Mouse (Mus musculus) embryonic facial prominence, embryonic 14.5 days (tissue): ENCODE measurements around the gene Zfp827. TPM values are rescaled to one million over a fixed set of nuclear protein-coding genes. Genes with fewer than 3 reads are reported as not detected.

Experiments
- ATAC-seq: fragments of 200-750 bp; cut with Nextera tagmentation; 2 replicates; pipeline ENCODE4 v1.8.0; 2017; ENCODE audit warnings: low read depth, moderate number of reproducible peaks, moderate TSS enrichment
- DNase-seq: peaks from one replicate; pipeline ENCODE4 v3.0.0-alpha.2; 2015; ENCODE audit warnings: low spot score
- H3K27ac ChIP-seq: fragments of 300-500 bp; sonication (generic); replicated peaks from 2 replicates; pipeline ENCODE4 v1.5.1; 2014; ENCODE audit warnings: low read depth, mild to moderate bottlenecking, low read length, moderate library complexity
- H3K27me3 ChIP-seq: fragments of 300-500 bp; sonication (generic); replicated peaks from 2 replicates; pipeline ENCODE4 v1.6.1; 2014; ENCODE audit warnings: low read length; ENCODE audit not compliant: control insufficient read depth, insufficient read depth
- H3K36me3 ChIP-seq: fragments of 300-500 bp; sonication (generic); 2 replicates; pipeline ENCODE4 v1.6.1; 2014; ENCODE audit warnings: low read length, mixed read lengths; ENCODE audit not compliant: control insufficient read depth, insufficient read depth
- H3K4me1 ChIP-seq: fragments of 300-500 bp; sonication (generic); 2 replicates; pipeline ENCODE4 v1.6.1; 2014; ENCODE audit warnings: antibody characterized with exemption, low read length; ENCODE audit not compliant: control insufficient read depth, insufficient read depth
- H3K4me2 ChIP-seq: fragments of 300-500 bp; sonication (generic); 2 replicates; pipeline ENCODE4 v1.6.1; 2014; ENCODE audit warnings: low read depth, mild to moderate bottlenecking, low read length, moderate library complexity, mixed read lengths
- H3K4me3 ChIP-seq: fragments of 300-500 bp; sonication (generic); 2 replicates; pipeline ENCODE4 v1.5.1; 2014; ENCODE audit warnings: low read depth, mild to moderate bottlenecking, low read length
- H3K9ac ChIP-seq: fragments of 300-500 bp; sonication (generic); 2 replicates; pipeline ENCODE4 v1.6.1; 2014; ENCODE audit warnings: low read depth, mild to moderate bottlenecking, low read length, moderate library complexity, mixed read lengths
- H3K9me3 ChIP-seq: fragments of 300-500 bp; sonication (generic); 2 replicates; pipeline ENCODE4 v1.6.1; 2016; ENCODE audit warnings: low read length; ENCODE audit not compliant: control insufficient read depth
- WGBS: fragments of 180-500 bp; shearing (Covaris S2); extraction: QIAGEN DNeasy Blood & Tissue Kit; methylation state at CpG from one replicate; pipeline ENCODE4 v1.1.7; 2014; 5-methylcytosine and 5-hydroxymethylcytosine counted together
- polyA plus RNA-seq: library from polyadenylated mRNA; unstranded; fragments of >200 nt; fragmentation: Nextera tagmentation; extraction: Ambion mirVana; gene quantifications from 2 replicates; pipeline ENCODE4 v1.2.1, GENCODE M21; 2014

The Zfp827 gene
- polyA plus RNA-seq, 1 experiment from 2014 or later: 11.8 TPM

GRCm38 (mm10) chr8:79160302-79160701 is 132.1 kb downstream of the Zfp827 start:
- Histone ChIP-seq H3K27me3 (no peaks in the 10 kb centered on the region), H3K9ac (no peak overlapping the region), H3K27ac (no peak overlapping the region), H3K4me3 (no peak overlapping the region), H3K9me3 (no peaks in the 10 kb centered on the region), H3K4me1 (no peaks in the 10 kb centered on the region; the same call in 1 of the 2 replicates), H3K36me3 (peaks cover 8% of the 10 kb centered on the region; the same call in 1 of the 2 replicates), H3K4me2 (no peak overlapping the region)
- 58% methylated on average over 4 of the region's 4 CpGs for WGBS
- DNase-seq (no peak), ATAC-seq (no peak)

- Histone ChIP-seq H3K4me3 (no peak overlapping the region), H3K4me2 (no peak overlapping the region), H3K36me3 (peaks cover 13% of the 10 kb centered on the region), H3K27ac (no peak overlapping the region), H3K9ac (no peak overlapping the region), H3K4me1 (no peaks in the 10 kb centered on the region; the same call in 1 of the 2 replicates), H3K27me3 (no peaks in the 10 kb centered on the region), H3K9me3 (no peaks in the 10 kb centered on the region)
- no peak for DNase-seq
- 88% methylated on average over 4 of the region's 4 CpGs for WGBS
- no peak for ATAC-seq
These were observed 133.0 kb downstream of the Zfp827 start for GRCm38 (mm10) chr8:79161172-79161778.

DNA sequence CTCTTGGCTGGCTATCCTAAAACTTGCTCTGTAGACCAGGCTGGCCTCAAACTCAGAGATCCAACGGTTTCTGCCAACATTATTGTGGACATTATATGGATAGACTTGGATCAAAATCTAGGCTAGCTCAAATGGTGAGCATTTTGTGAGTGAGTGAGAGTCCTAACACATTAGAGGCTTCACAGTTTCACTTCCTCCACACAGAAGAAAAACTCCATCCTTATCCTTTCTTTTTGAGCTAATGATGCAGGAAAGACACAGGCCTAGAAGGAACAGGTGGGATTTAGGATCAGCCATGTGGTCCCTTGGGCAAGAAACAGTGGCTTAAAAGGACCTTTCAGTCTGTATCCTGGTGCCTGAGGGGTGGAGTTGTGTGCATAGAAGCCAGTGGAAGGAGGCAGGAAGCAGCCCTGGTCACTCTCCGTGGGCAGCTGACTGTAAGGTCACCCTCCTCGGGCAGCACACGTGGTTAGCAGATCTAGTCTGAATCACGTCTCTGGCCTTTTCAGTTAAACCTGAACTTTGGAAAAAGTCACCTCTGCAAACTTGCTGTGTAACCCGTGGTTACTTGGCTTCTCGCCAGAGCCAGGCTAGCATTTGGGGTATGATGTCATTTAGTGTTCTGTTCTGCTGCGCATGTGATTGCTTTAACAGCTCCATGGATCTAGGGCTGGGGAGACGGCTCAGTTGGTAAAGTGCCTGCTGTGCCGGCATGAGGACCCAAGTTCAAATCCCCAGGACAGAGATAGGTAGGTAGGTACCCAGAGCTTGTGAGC is 134.5 kb downstream of the Zfp827 start:
- 38% methylated on average over 10 of the region's 10 CpGs for WGBS
- H3K4me2 ChIP-seq: no peak overlapping the region

GRCm38 (mm10) chr8:79164336-79164735 is 136.1 kb downstream of the Zfp827 start:
- Histone ChIP-seq H3K4me2 (no peak overlapping the region), H3K9ac (no peak overlapping the region), H3K27ac (no peak overlapping the region), H3K4me3 (no peak overlapping the region), H3K27me3 (no peaks in the 10 kb centered on the region), H3K9me3 (no peaks in the 10 kb centered on the region), H3K4me1 (no peaks in the 10 kb centered on the region; the same call in 1 of the 2 replicates), H3K36me3 (peaks cover 7% of the 10 kb centered on the region)
- DNase-seq (no peak), ATAC-seq (no peak)
- WGBS: 19% methylated on average over 1 of the region's 1 CpGs

More for the DNA sequence above, 134.5 kb downstream of the Zfp827 start:
- Histone ChIP-seq H3K9me3 (no peaks in the 10 kb centered on the region), H3K27ac (no peak overlapping the region), H3K27me3 (no peaks in the 10 kb centered on the region), H3K4me1 (no peaks in the 10 kb centered on the region; the same call in 1 of the 2 replicates), H3K36me3 (peaks cover 13% of the 10 kb centered on the region), H3K9ac (no peak overlapping the region), H3K4me3 (no peak overlapping the region)
- ATAC-seq (peak; percentile 64), DNase-seq (peak; percentile 86)

DNA sequence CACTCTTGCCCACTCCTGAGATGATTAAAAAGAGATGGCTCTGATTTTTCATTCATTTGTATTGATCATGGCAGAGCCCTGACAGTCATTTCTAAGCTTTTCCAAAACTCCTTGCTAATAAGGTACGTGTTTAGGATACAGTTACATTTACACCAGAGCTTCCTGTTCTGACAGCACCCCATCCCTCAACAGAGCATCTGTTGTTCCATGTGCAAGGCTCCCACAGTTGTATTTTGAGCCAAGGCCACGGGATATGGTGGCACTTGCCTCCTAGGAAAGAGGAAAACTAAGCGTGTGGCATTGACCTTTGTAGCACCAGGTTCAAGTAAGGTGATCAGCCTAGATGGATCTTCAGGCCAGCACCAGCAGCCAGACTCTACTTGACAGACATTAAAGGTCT is 137.0 kb downstream of the Zfp827 start:
- Histone ChIP-seq H3K9me3 (no peaks in the 10 kb centered on the region), H3K4me1 (no peaks in the 10 kb centered on the region; the same call in 1 of the 2 replicates), H3K27me3 (no peaks in the 10 kb centered on the region), H3K36me3 (peaks cover 5% of the 10 kb centered on the region), H3K27ac (no peak overlapping the region), H3K4me3 (no peak overlapping the region), H3K9ac (no peak overlapping the region), H3K4me2 (no peak overlapping the region)
- DNase-seq (no peak), ATAC-seq (no peak)
- 80% methylated on average over 3 of the region's 3 CpGs for WGBS

GRCm38 (mm10) chr8:79173606-79174005 is 145.4 kb downstream of the Zfp827 start:
- no peak overlapping the region for H3K4me3 ChIP-seq
- no peaks in the 10 kb centered on the region for H3K9me3 ChIP-seq
- H3K4me1 ChIP-seq: no peaks in the 10 kb centered on the region
- no peak overlapping the region for H3K4me2 ChIP-seq
- no peak overlapping the region for H3K27ac ChIP-seq
- H3K36me3 ChIP-seq: peaks cover 27% of the 10 kb centered on the region
- DNase-seq (no peak), ATAC-seq (no peak)
- no peaks in the 10 kb centered on the region for H3K27me3 ChIP-seq
- 61% methylated on average over 4 of the region's 4 CpGs for WGBS
- H3K9ac ChIP-seq: no peak overlapping the region

DNA sequence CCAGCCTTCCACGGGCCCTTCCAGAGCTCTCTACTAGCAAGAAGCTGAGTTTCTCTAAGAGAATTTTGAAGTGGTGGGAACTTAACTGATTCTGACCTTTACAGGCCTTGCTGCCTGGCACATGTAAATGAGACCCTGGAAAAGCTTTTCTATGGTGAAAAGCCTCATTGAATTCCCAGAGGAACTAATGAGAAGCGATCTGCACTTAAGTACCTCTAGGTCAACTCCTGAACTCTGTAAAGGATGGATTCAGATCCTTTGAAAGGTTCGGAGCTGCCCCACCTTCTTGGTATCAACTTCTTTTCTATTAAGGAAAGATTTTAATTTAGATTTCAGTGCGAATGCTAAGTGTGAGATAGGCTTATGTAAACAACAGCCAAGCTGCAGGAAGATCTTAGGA is 147.8 kb downstream of the Zfp827 start:
- H3K9me3 ChIP-seq: no peaks in the 10 kb centered on the region
- H3K27me3 ChIP-seq: no peaks in the 10 kb centered on the region
- 71% methylated on average over 4 of the region's 4 CpGs for WGBS
- H3K36me3 ChIP-seq: peaks cover 51% of the 10 kb centered on the region
- DNase-seq: no peak
- H3K9ac ChIP-seq: no peak overlapping the region
- no peak overlapping the region for H3K4me3 ChIP-seq
- no peak for ATAC-seq
- H3K4me2 ChIP-seq: no peak overlapping the region
- no peak overlapping the region for H3K27ac ChIP-seq
- no peaks in the 10 kb centered on the region for H3K4me1 ChIP-seq

GRCm38 (mm10) chr8:79179678-79180077 is 151.4 kb downstream of the Zfp827 start:
- Histone ChIP-seq H3K36me3 (peaks cover 88% of the 10 kb centered on the region), H3K9me3 (no peaks in the 10 kb centered on the region), H3K4me3 (no peak overlapping the region), H3K9ac (no peak overlapping the region), H3K4me2 (no peak overlapping the region), H3K4me1 (no peaks in the 10 kb centered on the region), H3K27ac (no peak overlapping the region), H3K27me3 (no peaks in the 10 kb centered on the region)
- no peak for ATAC-seq
- WGBS: 82% methylated on average over 6 of the region's 6 CpGs
- no peak for DNase-seq
